Mouse (Mus musculus) thymus, adult 2 months (tissue): ENCODE results near the gene 2010111I01Rik. TPM values are rescaled to one million over a fixed set of nuclear protein-coding genes. Genes with fewer than 3 reads are reported as not detected.
"Not testable (repeated sequence)": the region's sequence is repeated elsewhere in the genome, so short reads cannot be mapped to it uniquely, and the experiment has no call there.

ENCODE experiments used
- DNase-seq: peaks from one replicate; pipeline ENCODE4 v3.0.0; 2021
- H3K27ac ChIP-seq: fragments of 200-500 bp; 2 replicates; pipeline ENCODE4 v1.5.1; 2012; ENCODE audit warnings: low read length, control low read depth; ENCODE audit not compliant: control insufficient read depth, insufficient read depth
- H3K27me3 ChIP-seq: fragments of 200-500 bp; 2 replicates; pipeline ENCODE4 v1.6.1; 2012; ENCODE audit warnings: mild to moderate bottlenecking, low read length, moderate library complexity, mixed read lengths; ENCODE audit not compliant: control insufficient read depth, insufficient read depth
- H3K36me3 ChIP-seq: fragments of 200-500 bp; 2 replicates; pipeline ENCODE4 v1.6.1; 2012; ENCODE audit warnings: mild to moderate bottlenecking, low read length, moderate library complexity; ENCODE audit not compliant: control insufficient read depth, insufficient read depth
- H3K4me1 ChIP-seq: fragments of 200-500 bp; replicated peaks from 2 replicates; pipeline ENCODE4 v1.6.1; 2012; ENCODE audit warnings: low read length; ENCODE audit not compliant: control insufficient read depth, insufficient read depth
- H3K4me3 ChIP-seq: fragments of 200-500 bp; 2 replicates; pipeline ENCODE4 v1.5.1; 2012; ENCODE audit warnings: mild to moderate bottlenecking, low read length, control low read depth, moderate library complexity; ENCODE audit not compliant: control insufficient read depth, insufficient read depth
- CTCF ChIP-seq: fragments of 200-500 bp; IDR thresholded peaks from 2 replicates; pipeline ENCODE4 v1.5.1; 2012; ENCODE audit warnings: mild to moderate bottlenecking, control low read depth, low read length, moderate library complexity, borderline replicate concordance; ENCODE audit not compliant: control insufficient read depth, poor library complexity, insufficient read depth; ENCODE audit errors: extremely low read depth
- POLR2A ChIP-seq: fragments of 200-500 bp; IDR thresholded peaks from 2 replicates; pipeline ENCODE4 v1.6.1; 2012; ENCODE audit warnings: mild to moderate bottlenecking, low read length, control low read depth, moderate library complexity; ENCODE audit not compliant: control insufficient read depth, poor library complexity, insufficient read depth; ENCODE audit errors: extremely low read depth
- WGBS: fragments of 180-500 bp; shearing (Covaris S2); methylation state at CpG from one replicate; pipeline ENCODE4 v1.1.7; 2018; 5-methylcytosine and 5-hydroxymethylcytosine counted together
- polyA plus RNA-seq: library from polyadenylated mRNA; depleted of rRNA; stranded (reverse); fragments of >200 nt; gene quantifications from 2 replicates; pipeline ENCODE4 v1.2.3, GENCODE M21; 2012

2010111I01Rik gene
- polyA plus RNA-seq, 1 experiment: 61.4 TPM

- TF ChIP-seq CTCF: no peak
- TF ChIP-seq POLR2A: no peak
- Histone ChIP-seq H3K4me1 (peaks cover 7% of the 10 kb centered on the region), H3K36me3 (no peaks in the 10 kb centered on the region), H3K4me3 (no peak overlapping the region), H3K27ac (no peak overlapping the region), H3K27me3 (no peaks in the 10 kb centered on the region)
- WGBS: 97% methylated on average over 2 of the region's 2 CpGs
- no peak for DNase-seq
These were observed 15.4 kb downstream of the 2010111I01Rik start for GRCm38 (mm10) chr13:62980131-62980530.

GRCm38 (mm10) chr13:62984485-62984884 lies 19.8 kb downstream of the 2010111I01Rik start:
- TF ChIP-seq CTCF (no peak), POLR2A (no peak)
- H3K27ac ChIP-seq: no peak overlapping the region; the same call in 1 of the 2 replicates
- no peaks in the 10 kb centered on the region for H3K27me3 ChIP-seq
- WGBS: 50% methylated on average over 3 of the region's 3 CpGs
- H3K4me3 ChIP-seq: no peak overlapping the region
- H3K4me1 ChIP-seq: peaks cover 7% of the 10 kb centered on the region
- H3K36me3 ChIP-seq: no peaks in the 10 kb centered on the region
- no peak for DNase-seq

GRCm38 (mm10) chr13:62989891-62990490 lies 25.3 kb downstream of the 2010111I01Rik start:
- H3K4me1 ChIP-seq: no peaks in the 10 kb centered on the region
- no peak for TF ChIP-seq CTCF
- TF ChIP-seq POLR2A: no peak
- no peaks in the 10 kb centered on the region for H3K27me3 ChIP-seq
- no peaks in the 10 kb centered on the region for H3K36me3 ChIP-seq
- H3K27ac ChIP-seq: no peak overlapping the region
- H3K4me3 ChIP-seq: no peak overlapping the region
- no peak for DNase-seq
- 97% methylated on average over 3 of the region's 3 CpGs for WGBS

- H3K4me1 ChIP-seq: no peaks in the 10 kb centered on the region
- H3K27ac ChIP-seq: no peak overlapping the region
- H3K36me3 ChIP-seq: no peaks in the 10 kb centered on the region
- DNase-seq: no peak
- no peak for TF ChIP-seq POLR2A
- no peak for TF ChIP-seq CTCF
- H3K4me3 ChIP-seq: no peak overlapping the region
- 97% methylated on average over 5 of the region's 5 CpGs for WGBS
- H3K27me3 ChIP-seq: no peaks in the 10 kb centered on the region
These were observed 29.1 kb downstream of the 2010111I01Rik start for GRCm38 (mm10) chr13:62993543-62994477.

- Histone ChIP-seq H3K36me3 (no peaks in the 10 kb centered on the region), H3K4me3 (no peak overlapping the region), H3K4me1 (no peaks in the 10 kb centered on the region), H3K27me3 (no peaks in the 10 kb centered on the region), H3K27ac (no peak overlapping the region)
- WGBS: 97% methylated on average over 2 of the region's 2 CpGs
- TF ChIP-seq CTCF (no peak), POLR2A (no peak)
- DNase-seq: no peak
These were observed 32.1 kb downstream of the 2010111I01Rik start for GRCm38 (mm10) chr13:62996767-62997166.

- not testable (repeated sequence) for H3K36me3 ChIP-seq, H3K27ac ChIP-seq, DNase-seq, H3K27me3 ChIP-seq, H3K4me1 ChIP-seq, H3K4me3 ChIP-seq
- 77% methylated on average over 3 of the region's 3 CpGs for WGBS
These were observed 42.8 kb downstream of the 2010111I01Rik start for GRCm38 (mm10) chr13:63007491-63007890.

- Histone ChIP-seq H3K27ac (no peak overlapping the region), H3K36me3 (no peaks in the 10 kb centered on the region), H3K4me1 (no peaks in the 10 kb centered on the region), H3K4me3 (no peak overlapping the region), H3K27me3 (no peaks in the 10 kb centered on the region)
- no peak for TF ChIP-seq CTCF
- DNase-seq: no peak
- 57% methylated on average over 2 of the region's 2 CpGs for WGBS
These were observed 45.8 kb downstream of the 2010111I01Rik start for GRCm38 (mm10) chr13:63010345-63011090.
